Mouse (Mus musculus) large intestine, adult 2 months (tissue): Measurements from ENCODE around the gene Nme7. TPM values are rescaled to one million over a fixed set of nuclear protein-coding genes. Genes with fewer than 3 reads are reported as not detected.

Experiments used
- DNase-seq: peaks from one replicate; pipeline ENCODE4 v3.0.0-alpha.2; 2012; ENCODE audit warnings: low read depth, low spot score
- WGBS: fragments of 180-500 bp; shearing (Covaris S2); methylation state at CpG from one replicate; pipeline ENCODE4 v1.1.7; 2018; 5-methylcytosine and 5-hydroxymethylcytosine counted together
- polyA plus RNA-seq: library from polyadenylated mRNA; depleted of rRNA; stranded (reverse); fragments of >200 nt; gene quantifications from 2 replicates; pipeline ENCODE4 v1.2.3, GENCODE M21; 2012

Nme7 gene
- polyA plus RNA-seq, 1 experiment, result 6.0 TPM

DNA sequence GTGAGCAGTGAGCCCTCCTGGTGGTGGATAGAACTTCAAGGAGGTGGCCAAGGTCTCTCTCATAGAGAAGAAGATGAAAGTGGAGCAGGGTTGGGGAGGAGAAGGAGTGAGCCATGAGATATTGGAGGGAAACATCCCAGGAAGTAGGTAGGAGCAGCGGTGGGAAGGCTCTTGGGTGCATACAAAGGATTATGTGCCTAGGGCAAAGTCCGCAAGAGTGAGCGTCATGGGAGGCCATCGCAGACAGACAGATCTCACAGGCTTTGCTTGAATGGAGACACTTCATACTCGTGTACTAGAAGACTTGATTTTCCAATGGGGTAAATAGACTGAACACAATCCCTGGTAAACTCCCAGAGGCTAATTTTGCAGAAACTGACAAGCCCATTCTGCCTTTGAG lies 14.6 kb downstream of the Nme7 start:
- 46% methylated on average over 5 of the region's 5 CpGs for WGBS
- no peak for DNase-seq

DNA sequence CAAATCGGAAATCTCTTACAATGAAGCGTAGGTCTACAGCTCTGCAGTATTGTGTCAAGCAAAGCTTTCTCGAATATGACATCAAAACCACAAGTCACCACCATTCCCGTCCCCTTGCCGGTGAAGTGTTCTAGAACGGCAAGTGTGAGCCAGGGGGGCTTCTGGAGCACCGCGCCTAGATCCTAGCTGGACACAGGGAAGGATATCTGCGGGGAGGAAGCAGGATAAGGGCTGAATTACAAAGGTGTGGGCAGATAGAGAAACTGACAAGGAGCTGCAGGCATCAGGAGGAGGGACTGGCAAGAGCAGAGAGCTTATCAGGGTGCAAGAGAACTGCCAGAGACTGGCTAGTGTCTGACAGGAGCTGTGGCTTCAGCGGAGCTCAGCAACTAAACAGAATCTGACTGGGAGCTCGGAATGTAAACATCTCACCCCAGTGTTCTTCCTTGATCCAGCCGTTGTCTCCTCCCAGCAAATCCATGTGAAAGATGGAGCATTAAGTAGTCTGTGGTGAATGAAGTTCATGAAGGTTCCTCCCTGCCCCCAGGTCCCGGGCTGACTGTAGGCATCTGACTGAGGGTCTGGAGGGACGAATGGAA lies 15.7 kb downstream of the Nme7 start:
- 66% methylated on average over 14 of the region's 14 CpGs for WGBS
- DNase-seq, result no peak

GRCm38 (mm10) chr1:164320731-164321130 lies 16.8 kb downstream of the Nme7 start:
- WGBS, result 29% methylated on average over 5 of the region's 5 CpGs
- DNase-seq, result no peak

DNA sequence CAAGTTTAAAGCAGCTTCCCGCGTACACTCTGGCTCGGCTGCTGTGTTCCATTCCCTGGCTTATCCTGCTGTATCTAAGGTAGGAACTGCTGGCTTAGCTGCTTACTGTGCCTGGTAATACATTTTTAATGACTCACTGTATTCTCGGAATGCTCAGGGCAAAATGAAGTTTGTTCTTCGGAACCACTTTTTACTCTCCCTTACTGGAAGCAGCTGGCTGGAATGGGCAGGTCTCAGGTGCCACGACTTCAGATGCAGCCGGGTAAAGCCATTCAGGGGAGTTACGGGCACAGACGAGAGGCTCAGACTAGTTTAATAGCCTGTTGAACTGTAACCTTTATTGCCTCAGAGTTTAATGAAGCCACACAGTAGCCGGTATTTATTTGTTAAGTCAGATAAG lies 17.5 kb downstream of the Nme7 start:
- WGBS, result 23% methylated on average over 10 of the region's 10 CpGs
- DNase-seq, result peak; percentile 79

DNA sequence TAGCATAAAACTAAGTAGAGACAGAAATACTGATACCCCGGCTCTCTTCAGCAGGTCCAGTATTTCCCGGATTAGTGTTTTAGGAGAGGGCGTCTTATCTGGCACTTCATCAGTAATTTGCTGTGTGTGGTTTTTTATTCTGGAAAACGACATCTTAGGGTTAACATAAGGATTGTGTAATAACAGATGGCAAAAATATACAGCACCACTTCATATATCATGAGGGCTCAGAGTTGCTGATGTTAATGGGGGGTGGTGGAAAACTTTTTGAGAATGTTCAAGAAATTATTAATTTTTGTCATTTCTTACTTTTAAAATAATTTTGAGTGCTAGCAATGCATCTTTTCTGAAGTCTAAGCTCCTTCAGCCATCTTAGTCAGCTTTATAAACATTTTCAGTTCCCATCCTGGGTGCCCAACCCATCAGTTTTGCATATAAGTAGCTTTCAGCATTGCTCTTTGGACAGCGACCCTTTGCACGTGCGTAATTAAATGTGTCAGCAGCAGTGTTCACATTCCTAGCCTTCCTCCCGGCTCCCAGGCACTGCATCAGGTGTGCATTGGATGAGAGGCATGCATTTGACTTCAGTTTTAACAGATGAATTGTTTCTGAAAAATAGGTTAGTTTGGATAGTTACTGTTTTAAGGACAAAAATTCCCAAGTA lies 19.2 kb downstream of the Nme7 start:
- WGBS, result 73% methylated on average over 8 of the region's 8 CpGs

GRCm38 (mm10) chr1:164324221-164324620 lies 20.3 kb downstream of the Nme7 start:
- no peak for DNase-seq

More for the DNA sequence above, 19.2 kb downstream of the Nme7 start:
- no peak for DNase-seq

GRCm38 (mm10) chr1:164324878-164325277 lies 21.0 kb downstream of the Nme7 start:
- WGBS, result 83% methylated on average over 2 of the region's 2 CpGs
- no peak for DNase-seq

More at GRCm38 (mm10) chr1:164324221-164324620, 20.3 kb downstream of the Nme7 start:
- WGBS, result 74% methylated on average over 4 of the region's 4 CpGs

GRCm38 (mm10) chr1:164326600-164327155 lies 22.8 kb downstream of the Nme7 start:
- no peak for DNase-seq
- 79% methylated on average over 6 of the region's 6 CpGs for WGBS

- 61% methylated on average over 7 of the region's 7 CpGs for WGBS
- no peak for DNase-seq
These were observed 23.8 kb downstream of the Nme7 start for GRCm38 (mm10) chr1:164327764-164328163.

GRCm38 (mm10) chr1:164332559-164332958 lies 28.6 kb downstream of the Nme7 start:
- 92% methylated on average over 11 of the region's 11 CpGs for WGBS
- no peak for DNase-seq

- DNase-seq, result no peak
- WGBS, result 54% methylated on average over 3 of the region's 3 CpGs
These were observed 31.5 kb downstream of the Nme7 start for GRCm38 (mm10) chr1:164335435-164335834.

DNA sequence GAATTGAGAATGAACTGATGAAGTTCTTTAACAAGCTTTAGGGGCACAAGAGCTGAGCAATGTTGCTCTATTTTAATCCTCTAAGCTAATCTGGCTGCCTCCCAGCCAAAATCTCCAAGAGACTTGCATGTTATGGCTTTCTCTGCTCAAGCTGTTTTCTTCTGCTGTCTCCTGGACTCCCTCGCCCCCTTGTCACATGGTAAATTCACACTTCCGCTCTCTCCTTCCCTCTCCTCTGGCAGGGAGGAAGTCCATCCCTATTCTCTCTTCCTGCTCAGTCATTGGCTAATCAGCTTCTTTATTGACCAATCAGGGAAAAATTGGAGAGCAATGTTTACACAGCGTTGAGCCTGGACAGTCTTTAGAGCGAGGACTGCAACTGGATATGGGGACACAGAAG lies 31.9 kb downstream of the Nme7 start:
- no peak for DNase-seq
- 82% methylated on average over 4 of the region's 4 CpGs for WGBS

DNA sequence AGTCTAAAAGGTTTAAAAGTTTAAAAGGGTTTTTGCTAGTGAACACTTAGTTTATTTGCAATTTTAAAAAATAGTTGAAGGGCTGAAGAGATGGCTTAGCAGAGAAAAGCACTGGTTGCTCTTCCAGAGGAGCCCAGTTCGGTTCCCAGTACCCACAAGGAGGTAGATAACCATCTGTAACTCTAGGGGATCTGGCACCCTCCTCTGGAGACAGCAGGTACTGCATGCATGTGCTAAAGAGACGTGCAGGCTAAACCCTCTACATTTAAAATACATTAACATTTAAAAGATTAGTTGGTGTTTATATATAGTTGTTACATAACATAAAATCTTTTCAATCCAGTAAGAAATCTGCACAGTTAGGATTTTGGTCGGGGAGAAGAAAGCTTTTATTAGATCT lies 38.2 kb downstream of the Nme7 start:
- WGBS, result 82% methylated on average over 3 of the region's 3 CpGs
- no peak for DNase-seq

GRCm38 (mm10) chr1:164353443-164353842 lies 49.5 kb downstream of the Nme7 start:
- 25% methylated on average over 3 of the region's 3 CpGs for WGBS
- DNase-seq, result no peak

- WGBS, result 68% methylated on average over 3 of the region's 3 CpGs
- no peak for DNase-seq
These were observed 54.1 kb downstream of the Nme7 start for GRCm38 (mm10) chr1:164357995-164358394.

GRCm38 (mm10) chr1:164361997-164362396 lies 58.1 kb downstream of the Nme7 start:
- DNase-seq, result no peak
- WGBS, result 92% methylated on average over 2 of the region's 2 CpGs

- 44% methylated on average over 12 of the region's 12 CpGs for WGBS
- DNase-seq, result peak; percentile 66
These were observed 62.5 kb downstream of the Nme7 start for GRCm38 (mm10) chr1:164366156-164367128.

DNA sequence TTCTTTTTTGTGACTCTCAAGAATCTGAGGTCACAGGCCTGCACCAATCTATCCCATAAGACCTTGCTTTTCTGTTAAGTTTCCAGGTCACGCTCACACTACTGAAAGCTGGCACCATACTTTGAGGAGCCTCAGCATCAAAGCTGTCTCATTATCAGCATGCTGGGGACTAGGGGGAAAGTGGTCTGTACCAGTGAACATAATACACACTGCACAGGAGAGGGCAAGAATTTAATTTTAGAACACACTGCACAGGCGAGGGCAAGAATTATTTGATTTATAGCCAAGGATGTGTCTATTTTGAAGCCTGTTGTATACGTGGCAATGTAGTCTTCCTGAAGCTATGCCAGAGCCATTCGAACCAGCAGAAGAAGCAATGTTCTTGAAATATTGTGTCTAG lies 64.2 kb downstream of the Nme7 start:
- 79% methylated on average over 4 of the region's 4 CpGs for WGBS
- no peak for DNase-seq

DNA sequence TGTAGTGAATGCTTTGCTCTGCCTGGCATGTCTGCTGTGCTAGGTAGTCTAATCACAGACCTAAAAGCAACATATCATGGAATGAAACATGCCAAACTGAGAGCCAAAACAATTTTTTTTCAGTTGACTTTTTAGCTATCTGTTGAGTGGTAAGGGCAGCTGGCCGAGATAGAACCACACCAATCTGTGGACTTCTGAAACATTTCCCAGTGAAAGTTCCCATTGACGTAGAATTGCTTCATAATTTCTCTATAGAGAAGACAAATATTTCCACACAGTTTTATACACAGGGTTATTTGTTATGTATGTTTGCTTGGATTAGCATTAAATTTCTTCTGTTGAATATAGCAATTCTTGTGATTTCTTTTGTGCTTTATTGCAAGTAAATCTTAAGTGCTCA lies 65.9 kb downstream of the Nme7 start:
- 87% methylated on average over 2 of the region's 2 CpGs for WGBS
- DNase-seq, result no peak

DNA sequence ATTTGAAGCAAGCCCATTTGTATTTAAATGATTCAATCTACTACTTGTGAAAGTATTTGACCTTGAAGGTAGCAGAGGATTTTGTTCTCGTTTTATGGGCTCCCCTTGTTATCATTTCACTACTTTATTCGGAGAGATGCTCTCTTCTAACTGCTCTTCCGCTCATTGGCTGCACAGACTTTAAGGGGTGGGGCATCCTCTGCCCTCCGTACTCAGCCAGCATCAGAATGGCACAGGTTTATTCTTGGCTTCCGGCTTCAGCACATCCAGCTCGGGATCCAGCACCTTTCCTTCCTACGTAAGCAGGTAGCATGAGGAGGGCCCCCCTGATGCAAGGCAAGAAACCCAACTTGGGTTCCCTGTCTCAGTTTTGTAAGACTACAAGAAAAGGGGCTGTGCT lies 69.1 kb downstream of the Nme7 start:
- no peak for DNase-seq
- WGBS, result 84% methylated on average over 7 of the region's 7 CpGs
